Mouse (Mus musculus) heart, embryonic 14.5 days (tissue): ENCODE results near the gene Dmrt2. TPM values are rescaled to one million over a fixed set of nuclear protein-coding genes. Genes with fewer than 3 reads are reported as not detected.
A peak's percentile ranks its signal among the peaks of the same experiment; 100 is the strongest.

Experiments used
- ATAC-seq: fragments of 200-750 bp; cut with Nextera tagmentation; 2 replicates; pipeline ENCODE4 v1.8.0; 2017; ENCODE audit warnings: low read depth, moderate TSS enrichment; ENCODE audit not compliant: insufficient number of reproducible peaks, insufficient read depth, low FRiP score
- H3K27ac ChIP-seq, 2 experiments: fragments of 200-500 bp in 1 of 2; fragments of 300-500 bp in 1 of 2; sonication (generic) in 1 of 2; replicated peaks in 1 of 2; 2 replicates each; pipeline ENCODE4 v1.5.1; 2012 to 2014; ENCODE audit warnings: low read depth in 2 of 2, low read length in 2 of 2, control low read depth in 1 of 2, mild to moderate bottlenecking in 1 of 2, mixed read lengths in 1 of 2; ENCODE audit not compliant: control insufficient read depth in 1 of 2, insufficient read depth in 1 of 2
- H3K27me3 ChIP-seq: fragments of 300-500 bp; sonication (generic); 2 replicates; pipeline ENCODE4 v1.6.1; 2014; ENCODE audit warnings: mild to moderate bottlenecking, low read length, control low read depth; ENCODE audit not compliant: control insufficient read depth, insufficient read depth
- H3K36me3 ChIP-seq: fragments of 300-500 bp; sonication (generic); 2 replicates; pipeline ENCODE4 v1.6.1; 2014; ENCODE audit warnings: mild to moderate bottlenecking, control low read depth, low read length, mixed read lengths; ENCODE audit not compliant: control insufficient read depth, insufficient read depth
- H3K4me1 ChIP-seq, 2 experiments: fragments of 200-500 bp in 1 of 2; fragments of 300-500 bp in 1 of 2; sonication (generic) in 1 of 2; 2 replicates each; pipeline ENCODE4 v1.6.1; 2012 to 2014; ENCODE audit warnings: low read length in 2 of 2, control low read depth in 1 of 2, mixed read lengths in 1 of 2; ENCODE audit not compliant: control insufficient read depth in 2 of 2, insufficient read depth in 2 of 2
- H3K4me2 ChIP-seq: fragments of 300-500 bp; sonication (generic); 2 replicates; pipeline ENCODE4 v1.6.1; 2014; ENCODE audit warnings: mild to moderate bottlenecking, low read length
- H3K4me3 ChIP-seq, 2 experiments: fragments of 200-500 bp in 1 of 2; fragments of 300-500 bp in 1 of 2; sonication (generic) in 1 of 2; 2 replicates each; pipeline ENCODE4 v1.5.1; 2012 to 2014; ENCODE audit warnings: low read length in 2 of 2, mild to moderate bottlenecking in 2 of 2, control low read depth in 1 of 2, low read depth in 1 of 2, moderate library complexity in 1 of 2; ENCODE audit not compliant: control insufficient read depth in 1 of 2, insufficient read depth in 1 of 2
- H3K9ac ChIP-seq: fragments of 300-500 bp; sonication (generic); 2 replicates; pipeline ENCODE4 v1.6.1; 2014; ENCODE audit warnings: mild to moderate bottlenecking, low read length
- H3K9me3 ChIP-seq: fragments of 300-500 bp; sonication (generic); 2 replicates; pipeline ENCODE4 v1.6.1; 2016; ENCODE audit warnings: low read length, control low read depth; ENCODE audit not compliant: control insufficient read depth
- WGBS: fragments of 180-500 bp; shearing (Covaris S2); extraction: QIAGEN DNeasy Blood & Tissue Kit; methylation state at CpG from one replicate; pipeline ENCODE4 v1.1.7; 2014; 5-methylcytosine and 5-hydroxymethylcytosine counted together
- polyA plus RNA-seq: library from polyadenylated mRNA; unstranded; fragments of >200 nt; fragmentation: Nextera tagmentation; extraction: Ambion mirVana; gene quantifications from 2 replicates; pipeline ENCODE4 v1.2.1, GENCODE M21; 2014

Gene Dmrt2
- 0.13 and 0.59 TPM in 2 replicates for polyA plus RNA-seq

DNA sequence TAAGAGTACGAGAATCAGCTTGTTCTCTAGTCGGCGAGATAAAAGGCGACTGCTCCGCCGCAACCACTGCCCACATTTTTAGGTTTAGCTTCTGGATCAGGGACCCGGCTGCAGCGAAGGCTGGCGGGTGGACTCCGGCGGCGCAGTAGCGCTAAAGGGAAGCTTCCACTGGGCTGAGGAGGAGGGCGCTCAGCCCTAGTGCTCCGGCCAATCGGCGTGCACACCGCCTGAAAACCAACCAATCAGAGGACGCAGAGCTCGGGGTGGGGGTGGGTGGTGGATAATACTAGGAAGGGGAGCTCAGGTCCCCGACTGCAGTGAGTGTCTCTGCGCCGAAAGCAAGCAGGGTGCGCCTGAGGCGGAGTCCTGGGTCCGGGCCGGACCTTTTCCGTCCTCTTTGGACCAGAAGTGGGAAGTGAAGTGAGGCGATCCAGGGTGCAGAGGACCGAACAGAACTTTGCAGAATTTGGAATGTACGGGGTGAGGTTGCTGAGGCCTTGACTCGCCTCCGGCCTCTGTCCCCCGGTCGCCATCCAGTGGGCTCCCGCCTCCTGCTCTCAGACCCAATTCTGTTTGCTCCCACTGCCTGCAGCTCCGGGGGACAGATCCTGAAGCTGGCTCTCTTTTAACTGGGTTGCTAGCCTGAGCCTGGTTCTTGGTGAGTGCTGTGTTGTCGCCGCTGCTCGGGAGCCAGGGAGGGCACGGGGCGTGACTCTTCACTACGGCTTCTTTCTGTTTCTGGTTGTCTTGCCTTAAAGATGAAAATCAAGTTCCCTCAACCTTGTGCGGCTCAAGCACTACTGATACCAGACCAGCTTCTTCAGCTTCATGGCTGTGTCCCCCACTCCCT is at the start of gene Dmrt2:
Gene Dmrt2 (plus strand): TSS at position 311 of the 850 bp plus-strand sequence.
- Histone ChIP-seq H3K4me1 (no peaks in the 10 kb centered on the region; a peak in 1 of 4 replicates), H3K27ac (no peak within 1 kb of the TSS), H3K9me3 (no peaks in the 10 kb centered on the region), H3K4me2 (peak within 1 kb of the TSS; percentile 81), H3K27me3 (peaks cover 99% of the 10 kb centered on the region), H3K36me3 (no peaks in the 10 kb centered on the region), H3K4me3 (peak within 1 kb of the TSS; percentile 52 to 53), H3K9ac (no peak within 1 kb of the TSS; the same call in 1 of the 2 replicates)
- peak; percentile 96 for ATAC-seq
- under 1% methylated on average over 38 of the region's 44 CpGs for WGBS

DNA sequence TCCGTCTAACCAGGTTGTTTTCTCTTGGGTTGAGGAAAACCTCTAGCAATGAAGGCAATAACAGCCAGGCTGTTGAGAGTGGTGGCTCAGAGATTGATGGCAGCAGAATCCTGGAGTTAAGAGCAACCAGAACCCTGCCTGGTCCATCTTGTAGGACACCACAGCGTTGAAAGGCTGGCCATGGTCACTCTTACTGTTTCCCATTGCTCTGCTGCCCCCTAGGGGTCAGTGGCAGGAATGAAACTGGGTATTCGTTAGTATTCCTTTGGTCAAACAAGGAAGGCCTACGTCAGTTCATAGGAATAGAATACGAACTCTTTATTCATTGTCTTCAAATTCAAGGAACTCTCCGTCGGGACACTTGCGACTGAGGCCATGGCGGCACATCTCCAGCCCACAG is 43.7 kb upstream of the Dmrt2 start:
- Histone ChIP-seq H3K9me3 (no peaks in the 10 kb centered on the region), H3K27ac (no peak overlapping the region), H3K4me1 (no peaks in the 10 kb centered on the region), H3K27me3 (peaks cover 49% of the 10 kb centered on the region), H3K36me3 (no peaks in the 10 kb centered on the region), H3K4me2 (no peak overlapping the region), H3K4me3 (no peak overlapping the region), H3K9ac (no peak overlapping the region)
- 10% methylated on average over 9 of the region's 9 CpGs for WGBS
- no peak for ATAC-seq

DNA sequence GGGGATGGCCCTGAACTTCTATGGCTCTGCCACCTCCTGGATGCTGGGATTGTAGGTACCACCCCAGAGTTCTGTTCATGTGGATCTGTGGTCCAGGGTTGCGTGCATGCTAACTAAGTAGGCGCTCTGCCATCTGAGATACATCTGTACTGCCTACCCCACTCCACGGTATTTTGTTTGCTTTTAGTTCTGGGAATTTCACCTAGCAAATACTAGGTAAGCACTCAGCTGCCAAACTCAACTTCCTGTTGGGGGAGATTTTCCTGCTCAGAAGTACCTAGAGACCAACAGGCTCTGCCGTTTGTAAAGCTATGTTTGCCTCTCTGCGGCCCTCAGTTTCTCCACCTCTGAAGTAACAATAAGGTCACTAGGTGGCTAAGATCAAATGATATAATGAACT is 37.1 kb upstream of the Dmrt2 start:
- Histone ChIP-seq H3K4me1 (no peaks in the 10 kb centered on the region), H3K9ac (no peak overlapping the region), H3K4me3 (no peak overlapping the region), H3K27me3 (no peaks in the 10 kb centered on the region; the same call in 1 of the 2 replicates), H3K9me3 (no peaks in the 10 kb centered on the region), H3K4me2 (no peak overlapping the region), H3K27ac (no peak overlapping the region), H3K36me3 (no peaks in the 10 kb centered on the region)
- WGBS = 85% methylated on average over 5 of the region's 5 CpGs
- no peak for ATAC-seq

DNA sequence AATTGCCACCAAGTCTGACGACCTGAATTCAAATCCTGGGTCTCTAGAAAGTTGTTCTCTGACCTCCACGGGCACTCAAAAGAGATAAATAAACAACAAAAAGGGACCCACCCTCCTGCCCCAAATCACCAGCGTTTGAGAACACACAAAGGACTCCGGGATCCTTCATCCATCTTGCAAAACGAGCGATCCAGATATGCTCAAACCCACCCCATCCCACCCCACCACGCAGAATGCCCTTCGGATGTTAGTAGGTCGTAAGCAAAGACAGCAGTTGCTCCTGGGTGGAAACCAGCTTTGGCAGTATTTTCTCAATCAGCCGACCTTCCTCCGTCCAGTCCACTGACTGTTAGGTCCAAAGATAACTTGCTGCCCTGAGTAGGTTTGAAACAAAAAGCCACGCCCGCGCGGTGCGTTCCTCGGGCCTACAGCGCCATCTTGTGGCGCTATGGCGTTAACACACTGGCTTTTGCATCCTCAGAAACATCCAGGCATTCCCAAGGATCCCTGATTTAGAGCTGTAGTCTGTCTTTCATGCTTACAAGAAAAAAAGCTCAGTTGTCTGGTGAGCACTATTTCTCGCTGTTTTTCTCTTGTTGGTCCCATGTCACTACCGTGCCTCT is 36.5 kb upstream of the Dmrt2 start:
- Histone ChIP-seq H3K27ac (no peak overlapping the region), H3K4me3 (peak overlapping the region; percentile 22 to 31), H3K9me3 (no peaks in the 10 kb centered on the region), H3K4me1 (no peaks in the 10 kb centered on the region), H3K27me3 (no peaks in the 10 kb centered on the region; the same call in 1 of the 2 replicates), H3K9ac (peak overlapping the region; percentile 44; the same call in 1 of the 2 replicates), H3K36me3 (no peaks in the 10 kb centered on the region), H3K4me2 (peak overlapping the region; percentile 64)
- WGBS = 14% methylated on average over 22 of the region's 22 CpGs
- no peak for ATAC-seq

DNA sequence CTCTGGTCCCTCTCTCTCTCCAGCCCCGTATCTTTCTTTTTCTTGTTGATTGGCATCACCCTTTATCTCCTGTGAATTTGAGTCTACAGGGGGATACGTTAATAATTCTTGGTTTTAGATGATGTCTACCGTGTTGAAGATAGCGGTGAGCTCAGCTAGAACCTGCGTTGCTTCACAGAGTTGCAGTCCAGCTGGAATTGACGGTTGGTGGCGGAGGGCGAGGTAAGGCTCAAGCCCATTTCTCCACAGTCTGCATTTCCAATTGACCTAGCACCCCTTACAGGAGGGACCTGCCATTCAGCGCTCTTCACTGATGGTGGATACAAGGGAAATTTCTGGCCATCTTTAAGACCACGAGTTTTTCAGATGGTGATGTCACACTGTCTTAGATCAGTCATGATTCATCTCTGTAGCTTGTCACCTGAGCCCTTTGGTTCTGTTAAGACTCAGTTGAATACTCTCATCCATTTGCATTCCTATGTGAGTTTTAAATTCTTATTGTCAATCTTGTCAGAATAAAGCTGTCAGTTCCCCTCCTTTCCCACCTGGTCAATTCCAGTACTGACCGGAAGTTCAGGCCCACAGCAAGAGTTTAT is 33.3 kb upstream of the Dmrt2 start:
- no peak for ATAC-seq
- WGBS = 69% methylated on average over 11 of the region's 11 CpGs
- H3K4me2 ChIP-seq = no peak overlapping the region

DNA sequence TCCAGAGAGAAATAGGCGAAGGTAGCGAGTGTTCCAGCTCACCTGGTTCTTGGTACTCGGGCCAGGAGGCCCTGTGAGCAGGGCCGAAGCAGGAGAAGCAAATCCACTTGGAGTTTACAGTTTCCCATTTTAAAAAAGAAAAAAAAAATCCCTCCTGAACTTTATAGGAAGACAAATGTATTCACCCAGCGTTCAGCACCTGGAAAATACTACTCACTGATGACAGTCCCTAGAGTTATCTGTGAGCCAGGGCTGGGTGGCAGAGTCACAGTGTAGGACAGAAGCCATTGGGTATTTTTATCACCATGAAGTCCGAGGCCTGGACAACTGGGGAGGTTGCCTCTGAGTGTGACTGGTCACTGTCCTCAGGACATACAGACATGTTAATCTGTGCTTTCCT is 30.4 kb upstream of the Dmrt2 start:
- Histone ChIP-seq H3K4me1 (no peaks in the 10 kb centered on the region), H3K27me3 (no peaks in the 10 kb centered on the region; the same call in 1 of the 2 replicates), H3K9ac (no peak overlapping the region), H3K4me3 (no peak overlapping the region), H3K4me2 (no peak overlapping the region), H3K9me3 (no peaks in the 10 kb centered on the region), H3K27ac (no peak overlapping the region), H3K36me3 (no peaks in the 10 kb centered on the region)
- WGBS = 76% methylated on average over 6 of the region's 6 CpGs
- no peak for ATAC-seq

More for the DNA sequence above, 33.3 kb upstream of the Dmrt2 start:
- Histone ChIP-seq H3K9ac (no peak overlapping the region), H3K4me1 (no peaks in the 10 kb centered on the region), H3K27me3 (no peaks in the 10 kb centered on the region; the same call in 1 of the 2 replicates), H3K9me3 (no peaks in the 10 kb centered on the region), H3K27ac (no peak overlapping the region), H3K36me3 (no peaks in the 10 kb centered on the region), H3K4me3 (no peak overlapping the region)

DNA sequence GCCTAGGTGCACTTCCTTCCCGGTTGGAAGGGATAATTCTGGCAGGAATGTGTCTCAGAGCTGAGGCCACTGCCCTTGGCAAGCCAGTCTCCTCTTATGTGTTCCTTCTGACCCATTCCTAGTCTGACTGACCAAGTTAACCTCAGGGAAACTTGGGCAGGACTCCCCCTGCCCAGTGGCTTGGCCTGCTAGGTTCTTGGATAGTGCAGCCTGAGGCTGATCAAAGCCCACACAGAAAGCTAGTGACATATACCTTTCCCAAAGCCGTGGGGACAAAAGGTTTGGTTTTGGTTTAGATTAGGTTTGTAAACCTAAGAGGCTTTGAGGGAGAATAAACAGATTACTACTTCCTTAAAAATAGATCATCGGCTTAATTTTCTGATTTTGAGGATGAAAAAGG is 25.1 kb upstream of the Dmrt2 start:
- Histone ChIP-seq H3K4me1 (no peaks in the 10 kb centered on the region), H3K27ac (no peak overlapping the region), H3K9me3 (no peaks in the 10 kb centered on the region), H3K4me3 (no peak overlapping the region), H3K4me2 (no peak overlapping the region), H3K27me3 (no peaks in the 10 kb centered on the region), H3K9ac (no peak overlapping the region), H3K36me3 (no peaks in the 10 kb centered on the region)
- ATAC-seq = no peak
- WGBS = 64% methylated on average over 3 of the region's 3 CpGs
